1 mouse cellular context compared by ENCODE assay signal in the genomic region with DNA sequence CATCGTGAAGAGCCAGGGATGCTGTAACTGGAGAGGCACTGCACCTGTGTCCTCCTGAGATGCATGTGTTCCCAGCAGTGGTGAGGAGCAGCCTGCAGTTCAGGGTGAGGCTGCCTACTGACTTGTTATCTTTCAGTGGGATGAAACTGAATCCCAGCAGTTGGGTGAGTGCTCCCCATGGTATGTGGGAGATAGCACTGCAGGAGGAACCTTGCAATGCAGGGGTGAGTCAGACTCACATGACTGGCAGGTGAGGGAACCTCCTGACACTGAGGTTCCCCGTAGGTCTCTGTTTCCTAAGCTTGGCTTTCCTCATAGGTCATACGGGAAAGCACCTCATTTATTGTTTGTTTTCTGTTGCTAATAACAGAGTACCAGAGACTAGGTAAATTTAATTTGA.
TF ChIP-seq lines count a peak whose summit lies in the region.

No protein-coding gene starts in this region.

TF ChIP-seq in CH12.LX, 34 proteins besides CTCF, POLR2A, EP300 and RAD21:
- TF ChIP-seq BHLHE40 (IDR thresholded peaks at IDR 0.05; ENCODE audit: low read depth, low read length) (peak; percentile 55; the same call in 1 of the 2 replicates), MAZ (IDR thresholded peaks at IDR 0.05; ENCODE audit: low read depth, low read length) (no peak)
